Mouse (Mus musculus) myocyte (in vitro differentiated cells): Measurements from ENCODE around the gene Rpgrip1l. TPM values are rescaled to one million over a fixed set of nuclear protein-coding genes. Genes with fewer than 3 reads are reported as not detected.

Experiments used
- H3K27me3 ChIP-seq: one replicate; pipeline ENCODE4 v1.6.1; 2011; ENCODE audit not compliant: control insufficient read depth, insufficient read depth, insufficient read length
- H3K36me3 ChIP-seq: one replicate; pipeline ENCODE4 v1.6.1; 2011; ENCODE audit not compliant: control insufficient read depth, insufficient read depth
- H3K4me2 ChIP-seq: one replicate; pipeline ENCODE4 v1.6.1; 2011; ENCODE audit warnings: low read depth, control low read depth
- H3K4me3 ChIP-seq: one replicate; pipeline ENCODE4 v1.5.1; 2011; ENCODE audit warnings: mild to moderate bottlenecking, control low read depth, moderate library complexity
- H3K79me2 ChIP-seq: one replicate; pipeline ENCODE4 v1.6.1; 2011; ENCODE audit not compliant: control insufficient read depth, insufficient read depth
- H3ac ChIP-seq: one replicate; pipeline ENCODE4 v1.6.1; 2011; ENCODE audit not compliant: control insufficient read depth, insufficient read length
- CEBPB ChIP-seq: IDR thresholded peaks from 2 replicates; pipeline ENCODE4 v1.6.1; 2011; ENCODE audit warnings: mild to moderate bottlenecking, moderate library complexity; ENCODE audit not compliant: poor library complexity, insufficient read depth, severe bottlenecking
- E2F4 ChIP-seq: IDR thresholded peaks from one replicate; pipeline ENCODE4 v1.6.1; 2011; ENCODE audit warnings: mild to moderate bottlenecking, control low read depth, moderate library complexity; ENCODE audit not compliant: insufficient read depth
- MAX ChIP-seq: IDR thresholded peaks from one replicate; pipeline ENCODE4 v1.6.1; 2011; ENCODE audit warnings: low read depth, mild to moderate bottlenecking, control low read depth
- MYOD1 ChIP-seq, 3 experiments: IDR thresholded peaks; one replicate each; pipeline ENCODE4 v1.6.1; 2011; ENCODE audit warnings: control low read depth in 2 of 3, low read depth in 2 of 3, mild to moderate bottlenecking in 2 of 3, moderate library complexity in 1 of 3; ENCODE audit not compliant: insufficient read length in 2 of 3, control insufficient read depth in 1 of 3
- MYOG ChIP-seq, 3 experiments: IDR thresholded peaks; one replicate each; pipeline ENCODE4 v1.6.1; 2011; ENCODE audit warnings: control low read depth in 2 of 3, low read depth in 2 of 3, mild to moderate bottlenecking in 2 of 3; ENCODE audit not compliant: insufficient read length in 2 of 3, control insufficient read depth in 1 of 3, insufficient read depth in 1 of 3
- POLR2A ChIP-seq: IDR thresholded peaks from one replicate; pipeline ENCODE4 v1.6.1; 2011; ENCODE audit warnings: low read depth, mild to moderate bottlenecking, control low read depth, moderate library complexity; ENCODE audit not compliant: insufficient read length
- POLR2AphosphoS2 ChIP-seq: IDR thresholded peaks from one replicate; pipeline ENCODE4 v1.6.1; 2011; ENCODE audit warnings: low read depth, control low read depth; ENCODE audit not compliant: insufficient read length
- REST ChIP-seq: IDR thresholded peaks from one replicate; pipeline ENCODE4 v1.6.1; 2011; ENCODE audit warnings: mild to moderate bottlenecking, control low read depth, moderate library complexity; ENCODE audit not compliant: insufficient read depth, insufficient read length
- SRF ChIP-seq: IDR thresholded peaks from one replicate; pipeline ENCODE4 v1.6.1; 2011; ENCODE audit warnings: low read depth; ENCODE audit not compliant: control insufficient read depth, insufficient read length
- TCF12 ChIP-seq: IDR thresholded peaks from one replicate; pipeline ENCODE4 v1.6.1; 2011; ENCODE audit warnings: mild to moderate bottlenecking, control low read depth; ENCODE audit not compliant: poor library complexity, insufficient read depth, severe bottlenecking
- TCF3 ChIP-seq: IDR thresholded peaks from one replicate; pipeline ENCODE4 v1.6.1; 2011; ENCODE audit warnings: low read depth, control low read depth; ENCODE audit not compliant: insufficient read length
- USF1 ChIP-seq: IDR thresholded peaks from one replicate; pipeline ENCODE4 v1.6.1; 2011; ENCODE audit warnings: low read depth, mild to moderate bottlenecking, control low read depth, moderate library complexity
- polyA plus RNA-seq: library from polyadenylated mRNA; unstranded; fragments of >200 nt; fragmentation: generic; extraction: Trizol; gene quantifications from one replicate; pipeline ENCODE4 v1.2.1, GENCODE M21; 2012; ENCODE audit warnings: missing spikeins

Rpgrip1l gene
- polyA plus RNA-seq, 1 experiment, result 2.1 TPM

- TF ChIP-seq POLR2A (no peak), MYOD1 (IDR thresholded peaks at IDR 0.05; ENCODE audit: control insufficient read depth in 1 of 3, insufficient read length in 2 of 3, low read depth in 2 of 3) (no peak)
- Histone ChIP-seq H3K4me2 (no peak overlapping the region), H3K4me3 (no peak overlapping the region), H3K36me3 (no peaks in the 10 kb centered on the region), H3K79me2 (peaks cover 64% of the 10 kb centered on the region), H3ac (no peak overlapping the region), H3K27me3 (no peaks in the 10 kb centered on the region)
Observed at GRCm38 (mm10) chr8:91357493-91358014, 44.5 kb upstream of the Rpgrip1l start.

- TF ChIP-seq USF1 (no peak), MYOG (IDR thresholded peaks at IDR 0.05; ENCODE audit: control insufficient read depth in 1 of 3, insufficient read depth in 1 of 3, insufficient read length in 2 of 3, low read depth in 2 of 3) (no peak), MAX (no peak), CEBPB (no peak), SRF (no peak), POLR2A (no peak), TCF3 (no peak)
- H3ac ChIP-seq, result no peak overlapping the region
- no peaks in the 10 kb centered on the region for H3K27me3 ChIP-seq
- peaks cover 53% of the 10 kb centered on the region for H3K79me2 ChIP-seq
- H3K4me2 ChIP-seq, result no peak overlapping the region
- no peaks in the 10 kb centered on the region for H3K36me3 ChIP-seq
- H3K4me3 ChIP-seq, result no peak overlapping the region
Observed at GRCm38 (mm10) chr8:91355956-91356699, 43.1 kb upstream of the Rpgrip1l start.

GRCm38 (mm10) chr8:91355301-91355905 lies 42.3 kb upstream of the Rpgrip1l start:
- H3ac ChIP-seq, result no peak overlapping the region
- H3K79me2 ChIP-seq, result peaks cover 53% of the 10 kb centered on the region
- no peaks in the 10 kb centered on the region for H3K27me3 ChIP-seq
- no peaks in the 10 kb centered on the region for H3K36me3 ChIP-seq
- H3K4me2 ChIP-seq, result no peak overlapping the region
- no peak for TF ChIP-seq CEBPB
- no peak for TF ChIP-seq MYOD1 (IDR thresholded peaks at IDR 0.05; ENCODE audit: control insufficient read depth in 1 of 3, insufficient read length in 2 of 3, low read depth in 2 of 3)
- no peak for TF ChIP-seq REST
- no peak overlapping the region for H3K4me3 ChIP-seq

GRCm38 (mm10) chr8:91353907-91354306 lies 40.8 kb upstream of the Rpgrip1l start:
- Histone ChIP-seq H3K36me3 (no peaks in the 10 kb centered on the region), H3ac (no peak overlapping the region), H3K27me3 (no peaks in the 10 kb centered on the region), H3K79me2 (peaks cover 54% of the 10 kb centered on the region), H3K4me2 (no peak overlapping the region), H3K4me3 (no peak overlapping the region)
- TF ChIP-seq USF1, result no peak
- TF ChIP-seq E2F4, result no peak
- no peak for TF ChIP-seq CEBPB
- TF ChIP-seq MAX, result no peak
- no peak for TF ChIP-seq REST
- TF ChIP-seq SRF, result no peak
- TF ChIP-seq POLR2AphosphoS2, result no peak
- TF ChIP-seq TCF3, result no peak
- TF ChIP-seq MYOG (IDR thresholded peaks at IDR 0.05; ENCODE audit: control insufficient read depth in 1 of 3, insufficient read depth in 1 of 3, insufficient read length in 2 of 3, low read depth in 2 of 3), result no peak
- TF ChIP-seq MYOD1 (IDR thresholded peaks at IDR 0.05; ENCODE audit: control insufficient read depth in 1 of 3, insufficient read length in 2 of 3, low read depth in 2 of 3), result no peak
- TF ChIP-seq POLR2A, result no peak
- TF ChIP-seq TCF12, result no peak

- TF ChIP-seq SRF, result no peak
- TF ChIP-seq MYOD1 (IDR thresholded peaks at IDR 0.05; ENCODE audit: control insufficient read depth in 1 of 3, insufficient read length in 2 of 3, low read depth in 2 of 3), result no peak
- TF ChIP-seq TCF3, result no peak
- TF ChIP-seq MYOG (IDR thresholded peaks at IDR 0.05; ENCODE audit: control insufficient read depth in 1 of 3, insufficient read depth in 1 of 3, insufficient read length in 2 of 3, low read depth in 2 of 3), result no peak
- TF ChIP-seq REST, result no peak
- no peak for TF ChIP-seq POLR2A
- no peak for TF ChIP-seq E2F4
- no peak for TF ChIP-seq CEBPB
- no peak for TF ChIP-seq USF1
- no peak for TF ChIP-seq MAX
- no peak for TF ChIP-seq POLR2AphosphoS2
- no peak for TF ChIP-seq TCF12
- Histone ChIP-seq H3K4me2 (no peak overlapping the region), H3K79me2 (peaks cover 56% of the 10 kb centered on the region), H3K27me3 (no peaks in the 10 kb centered on the region), H3ac (no peak overlapping the region), H3K36me3 (no peaks in the 10 kb centered on the region), H3K4me3 (no peak overlapping the region)
Observed at GRCm38 (mm10) chr8:91353062-91353461, 40.0 kb upstream of the Rpgrip1l start.
